Mouse (Mus musculus) testis, postnatal 10 days (tissue): ENCODE measurements around the gene Hspb3.
A peak's percentile ranks its signal among the peaks of the same experiment; 100 is the strongest.

ENCODE experiments used
- DNase-seq: peaks from one replicate; pipeline ENCODE4 v3.0.0; 2021; ENCODE audit warnings: low spot score

The Hspb3 gene

DNA sequence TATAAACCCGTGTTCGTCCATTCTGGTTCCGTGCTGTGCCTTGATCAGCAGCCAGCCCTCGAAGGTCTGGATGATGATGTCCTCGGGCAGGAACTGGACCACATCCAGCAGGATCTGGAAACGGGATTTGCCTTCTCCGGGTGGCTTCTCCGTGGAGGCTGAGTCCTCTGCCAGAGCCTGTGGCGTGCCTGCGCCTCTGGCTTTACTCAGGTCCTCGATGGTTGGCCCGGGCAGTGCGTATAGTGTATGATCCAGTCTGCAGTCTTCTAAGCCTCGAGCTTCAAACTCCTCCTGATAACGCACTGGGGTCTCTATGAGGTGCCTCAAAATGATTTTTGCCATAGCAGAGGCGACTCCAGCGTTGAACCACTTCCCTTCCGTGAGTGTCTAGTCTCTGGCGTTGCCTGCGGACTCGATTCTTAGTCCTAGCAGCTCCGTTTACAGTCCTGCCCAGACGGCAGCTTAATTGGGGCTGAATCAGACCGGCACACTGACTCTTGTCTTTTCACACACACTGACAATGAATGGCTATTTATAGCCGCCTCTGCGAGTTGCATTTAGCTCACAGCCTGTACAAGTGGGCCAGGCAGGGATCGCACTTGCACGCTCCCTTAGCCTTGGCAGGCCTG lies at the start of gene Hspb3:
Gene Hspb3 (minus strand): TSS at position 526 of the 629 bp plus-strand sequence.
- no peak for DNase-seq

DNA sequence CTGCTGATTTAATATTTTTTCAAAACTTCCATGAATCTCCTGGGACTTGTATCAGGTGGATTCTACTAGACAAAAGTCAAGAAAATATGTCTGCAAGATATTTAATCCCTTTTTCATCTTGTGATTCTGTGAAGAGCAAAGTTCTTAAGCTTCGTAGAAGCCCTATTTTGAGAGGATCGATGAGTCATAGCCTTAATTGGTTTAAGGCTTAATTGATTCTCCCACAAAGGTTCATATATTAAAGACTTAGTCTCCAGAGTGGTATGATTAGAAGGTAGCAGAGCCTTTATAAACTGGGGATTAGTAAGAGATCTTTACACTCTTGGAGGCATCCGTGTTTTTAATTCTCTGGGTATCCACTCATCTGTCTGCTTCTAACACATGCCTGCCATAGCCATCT lies 49.7 kb upstream of the Hspb3 start:
- DNase-seq: no peak

DNA sequence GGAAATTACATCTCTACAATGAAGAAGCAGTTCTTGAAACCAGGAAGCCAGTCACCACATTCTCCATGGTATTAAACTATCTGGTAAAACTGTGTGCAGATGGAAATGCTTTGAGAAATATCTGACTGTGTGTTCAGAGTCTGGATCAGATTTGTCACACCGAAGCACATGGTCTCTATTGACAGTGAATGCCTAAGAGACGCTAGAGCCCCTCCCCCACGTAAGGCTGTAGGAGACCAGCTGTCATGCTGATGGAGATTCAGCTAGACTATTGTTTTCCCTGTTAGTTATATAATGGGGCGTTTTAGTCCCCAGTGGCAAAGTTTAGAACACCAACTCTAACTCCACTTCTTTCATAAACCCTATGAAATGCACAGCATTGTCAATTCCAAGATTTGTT lies 42.7 kb upstream of the Hspb3 start:
- DNase-seq: no peak

DNA sequence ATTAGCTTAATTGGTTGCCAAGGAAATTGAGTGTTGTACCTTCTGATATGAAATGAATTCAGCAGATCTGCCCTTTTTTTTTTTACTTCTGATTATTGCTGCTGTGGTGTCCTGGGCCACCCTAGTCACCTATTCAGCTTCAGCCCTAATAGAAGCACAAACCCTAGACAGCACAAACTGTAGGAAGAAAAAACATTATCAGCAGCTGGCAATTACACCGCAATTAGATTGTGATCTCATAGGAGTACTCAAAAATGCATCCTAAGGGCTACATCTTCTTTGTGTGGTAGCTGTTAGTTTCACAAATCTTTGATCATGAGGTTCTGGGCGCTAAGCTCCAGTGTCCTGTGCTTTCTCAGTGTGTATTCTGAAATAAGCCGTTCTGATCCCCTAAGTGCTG lies 37.7 kb upstream of the Hspb3 start:
- DNase-seq: no peak

DNA sequence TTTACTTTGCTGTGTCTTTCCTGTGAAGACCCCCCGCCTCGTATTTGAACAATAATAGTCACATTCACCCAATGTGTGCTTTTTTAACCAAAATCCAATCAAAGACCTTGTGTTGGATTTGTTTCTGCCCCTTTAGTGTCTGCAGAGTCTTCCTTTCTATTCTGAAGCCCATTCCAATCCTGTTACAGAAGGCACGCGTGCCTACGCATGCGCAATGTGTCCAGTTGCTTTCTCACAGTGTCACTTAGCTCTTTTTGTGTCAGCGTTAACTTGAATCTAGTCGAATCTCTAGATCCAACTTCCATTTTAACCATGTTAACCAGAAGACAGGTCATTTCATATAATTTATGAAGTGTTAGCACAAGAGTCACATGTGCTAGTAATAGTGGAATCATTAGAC lies 36.5 kb upstream of the Hspb3 start:
- DNase-seq: no peak

DNA sequence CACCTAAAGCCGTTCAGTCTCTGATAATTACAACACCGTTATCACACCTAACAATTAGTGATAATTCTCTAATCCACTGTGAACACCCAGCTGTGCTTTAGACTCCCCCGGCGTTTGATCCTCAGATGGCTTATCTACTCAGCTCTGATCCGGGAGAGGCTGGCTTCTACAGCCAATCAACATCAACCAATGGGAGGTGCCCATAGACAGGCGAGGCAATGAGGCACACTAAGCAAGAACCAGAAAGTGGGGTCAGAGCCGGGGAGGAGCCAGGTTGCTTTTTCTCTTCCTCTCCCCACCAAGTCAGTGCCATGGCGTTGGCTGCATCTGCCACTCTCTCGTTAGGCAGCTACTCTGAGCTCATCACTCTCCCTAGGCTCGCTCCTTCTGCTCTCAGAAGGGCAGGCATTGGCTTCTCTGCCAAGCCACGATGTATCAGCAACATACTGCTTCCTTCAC lies 36.0 kb upstream of the Hspb3 start:
- DNase-seq: no peak

DNA sequence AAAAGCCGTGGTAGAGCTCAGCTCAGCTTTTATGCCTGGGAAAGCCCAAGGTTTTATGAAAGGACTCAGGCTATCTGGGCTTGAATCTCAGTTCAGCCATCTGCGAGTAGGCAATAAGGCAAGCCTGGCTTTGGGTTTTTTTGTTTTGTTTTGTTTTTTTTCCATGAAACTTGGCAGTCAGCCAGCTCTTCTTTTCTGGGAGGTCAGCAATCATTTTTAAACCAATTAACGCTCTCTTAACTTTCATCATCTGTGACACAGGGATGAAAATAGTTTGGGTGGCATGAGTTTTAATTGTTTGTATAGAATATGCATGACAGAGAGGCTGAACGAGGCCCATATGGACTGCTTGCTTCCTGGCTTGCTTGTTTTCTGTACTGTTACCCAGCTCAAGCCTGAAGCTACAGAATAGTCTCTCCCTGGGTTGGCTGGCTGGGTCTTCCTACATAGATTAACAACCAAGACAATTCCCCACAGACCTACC lies 33.4 kb upstream of the Hspb3 start:
- DNase-seq: no peak

DNA sequence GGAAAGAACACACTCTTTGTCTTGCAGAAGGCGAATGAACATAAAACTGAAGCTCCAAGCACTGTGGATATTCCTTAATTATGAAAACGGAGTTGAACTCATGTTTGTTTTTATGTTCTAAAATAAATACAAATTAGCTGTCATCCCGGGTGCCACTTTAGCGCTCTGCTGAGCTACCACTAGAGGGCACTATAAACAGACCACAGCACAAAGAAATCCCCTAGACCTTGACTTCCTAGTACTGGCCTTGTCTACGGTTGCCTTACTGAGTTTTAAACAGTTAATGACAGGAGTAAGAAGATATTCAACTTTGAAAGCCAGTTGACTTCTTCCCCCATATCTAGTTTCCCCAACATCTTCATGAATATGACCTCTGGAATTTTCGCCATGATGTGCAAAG lies 29.9 kb upstream of the Hspb3 start:
- no peak for DNase-seq

DNA sequence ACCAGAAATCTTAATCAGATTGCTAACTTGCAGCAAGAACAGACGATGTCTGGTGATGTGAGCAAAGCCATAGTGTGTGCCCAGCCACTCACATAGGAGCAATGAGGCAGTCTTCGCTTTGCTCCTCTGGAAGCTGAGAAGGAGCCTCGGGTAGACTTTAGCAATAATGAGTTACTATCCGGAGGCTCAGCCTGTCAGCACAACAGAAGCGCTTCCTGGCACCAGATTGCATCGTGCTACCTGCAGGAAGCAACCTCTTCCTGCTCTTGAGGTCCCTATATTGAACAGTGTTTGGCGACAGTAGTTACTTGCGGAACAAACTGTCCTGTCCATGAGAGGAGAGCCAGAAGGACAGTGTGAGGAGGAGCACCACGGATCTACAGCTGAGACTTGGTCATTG lies 28.2 kb upstream of the Hspb3 start:
- no peak for DNase-seq

DNA sequence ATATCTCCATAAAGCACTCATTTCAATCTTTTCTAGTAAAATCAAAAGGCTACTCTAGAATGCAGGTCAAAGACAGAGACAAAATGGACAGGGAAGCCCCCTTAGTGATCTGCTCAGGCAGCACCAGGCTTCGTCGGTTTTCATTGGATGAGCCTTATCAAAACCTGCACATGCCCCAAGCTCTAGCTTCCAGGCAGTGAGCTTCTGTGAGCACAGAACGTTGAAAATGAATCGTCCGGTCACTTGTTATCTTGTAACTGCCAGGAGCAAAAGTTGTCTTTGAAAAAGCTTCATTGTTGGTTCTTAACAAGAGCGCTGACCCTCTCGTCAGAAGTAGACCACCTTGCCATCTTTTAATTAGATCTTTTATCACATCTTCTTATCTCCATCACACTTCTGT lies 26.4 kb upstream of the Hspb3 start:
- no peak for DNase-seq

DNA sequence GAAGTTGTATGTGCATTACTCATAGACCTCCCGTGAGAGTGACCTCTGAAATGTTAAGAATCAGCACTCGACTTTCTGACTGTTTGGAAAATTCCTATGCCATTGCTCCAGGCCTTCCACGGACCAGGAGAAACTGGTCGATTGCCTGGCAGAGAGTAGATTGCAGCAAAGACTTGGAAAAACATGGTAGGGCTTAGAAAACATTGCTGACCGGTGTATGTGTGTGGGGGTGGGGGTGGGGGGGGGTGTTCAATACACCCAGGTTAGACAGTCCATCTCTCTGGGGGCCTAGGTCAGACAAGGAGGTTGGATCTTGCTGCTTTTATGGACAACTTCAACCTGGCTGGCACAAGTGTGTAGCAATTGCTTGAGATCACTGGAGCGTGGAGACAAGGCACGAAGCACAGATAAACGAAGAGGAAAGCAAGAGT lies 23.2 kb upstream of the Hspb3 start:
- DNase-seq: no peak

DNA sequence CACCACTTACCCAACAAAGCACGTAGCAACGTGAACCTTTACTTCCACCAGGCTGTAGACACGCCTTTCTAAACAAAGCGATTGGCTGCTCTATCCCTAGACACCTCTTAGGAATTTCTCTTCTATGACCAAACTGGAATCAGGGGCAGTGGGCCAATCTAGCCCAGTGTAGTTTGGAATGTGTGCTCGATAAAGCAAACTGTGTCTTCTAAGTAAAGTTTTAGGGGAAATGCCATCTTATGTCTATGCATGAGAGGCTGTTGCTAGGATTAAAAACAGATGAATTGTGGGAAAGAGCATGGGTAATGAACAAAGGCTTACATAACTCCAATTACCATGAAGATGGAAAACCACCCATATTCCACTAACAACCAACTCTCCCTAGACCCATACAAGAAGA lies 19.3 kb upstream of the Hspb3 start:
- DNase-seq: no peak

DNA sequence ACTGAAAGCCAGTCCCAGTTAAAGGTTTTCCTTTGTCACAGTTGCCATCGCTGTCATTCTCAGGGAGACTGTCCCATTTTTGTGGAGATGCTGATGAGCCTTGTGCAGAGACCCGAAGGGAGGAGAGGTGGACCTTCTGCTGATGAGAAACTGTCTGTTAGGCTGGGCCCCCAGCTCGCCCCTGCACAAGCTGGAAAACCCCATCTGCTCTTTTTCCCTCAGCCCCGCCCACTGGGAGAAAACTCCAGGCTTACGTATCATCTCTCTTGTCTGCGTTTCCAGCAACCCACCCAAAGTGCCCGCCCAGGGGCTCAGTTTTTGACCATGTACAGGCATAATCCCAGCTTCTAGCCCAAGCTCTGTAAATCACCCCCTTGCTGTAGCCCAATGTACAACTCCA lies 17.2 kb upstream of the Hspb3 start:
- DNase-seq: no peak

DNA sequence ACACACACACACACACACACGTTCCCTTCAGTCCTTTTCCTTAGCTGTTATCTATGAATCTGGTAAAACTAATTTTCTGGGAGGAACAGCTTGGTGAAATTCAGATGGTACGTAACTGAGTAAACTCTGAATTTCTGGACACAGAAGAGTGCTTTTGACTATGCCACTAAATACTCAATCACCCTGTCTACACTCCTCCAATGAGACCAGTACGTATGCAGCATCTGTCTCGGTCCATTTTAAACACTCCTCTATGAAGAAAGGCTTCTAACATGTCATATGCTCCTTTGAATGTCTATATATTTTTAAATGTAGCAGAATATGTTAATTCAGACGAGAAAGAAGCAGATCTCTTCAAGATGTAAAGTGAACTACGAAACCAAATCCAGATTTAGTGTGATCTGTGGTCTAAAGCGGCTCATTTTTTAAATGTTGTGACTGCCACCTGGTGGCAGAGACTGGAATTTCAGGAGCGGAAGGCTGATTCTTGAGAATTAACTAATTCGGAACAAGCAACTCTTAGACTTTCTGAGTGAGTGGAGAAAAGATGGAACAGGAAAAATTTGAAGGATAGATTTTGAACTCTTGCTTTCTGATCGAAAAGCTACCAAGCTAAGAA lies 6.1 kb upstream of the Hspb3 start:
- DNase-seq: peak; percentile 81

DNA sequence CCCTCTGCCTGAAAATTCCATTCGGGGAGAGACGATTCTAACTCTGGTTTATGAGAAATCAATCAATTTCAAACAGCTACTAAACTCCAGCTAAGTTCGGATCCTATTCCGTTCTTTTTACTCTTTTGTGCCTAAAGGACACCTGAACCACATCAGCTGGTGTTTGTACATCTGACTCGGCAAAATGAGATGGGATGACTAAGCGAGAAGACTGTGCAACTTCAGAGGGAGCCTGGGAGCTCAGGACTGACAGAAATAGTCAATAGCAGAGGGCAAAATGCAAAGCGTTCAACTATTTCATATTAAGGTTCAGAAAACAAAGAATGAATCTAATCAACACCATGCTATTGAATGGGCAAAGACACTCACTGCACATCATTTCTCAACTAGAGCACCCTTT lies 407 bp upstream of the Hspb3 start:
- DNase-seq: no peak

DNA sequence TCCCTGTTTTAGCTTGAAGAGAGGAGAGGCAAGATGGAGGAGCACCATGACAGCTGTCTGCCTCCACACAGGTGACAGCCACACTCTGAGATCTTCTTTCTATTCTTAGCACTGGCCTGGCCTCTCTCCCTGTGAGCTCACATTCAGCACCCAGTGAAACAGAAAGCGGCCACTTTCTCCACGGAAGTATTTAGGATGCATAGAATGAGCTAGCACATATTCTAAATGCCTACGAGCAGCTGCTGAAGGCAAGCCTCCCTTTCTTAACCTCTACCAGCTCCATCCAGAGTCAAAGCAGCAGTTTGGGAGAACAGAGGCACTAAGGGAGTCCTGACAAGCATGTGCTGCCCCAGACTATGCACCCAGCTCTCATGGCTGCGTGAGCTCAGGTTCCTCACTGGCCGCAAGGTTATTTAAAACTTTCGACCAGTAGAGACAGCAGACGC lies 1.6 kb downstream of the Hspb3 start:
- no peak for DNase-seq

DNA sequence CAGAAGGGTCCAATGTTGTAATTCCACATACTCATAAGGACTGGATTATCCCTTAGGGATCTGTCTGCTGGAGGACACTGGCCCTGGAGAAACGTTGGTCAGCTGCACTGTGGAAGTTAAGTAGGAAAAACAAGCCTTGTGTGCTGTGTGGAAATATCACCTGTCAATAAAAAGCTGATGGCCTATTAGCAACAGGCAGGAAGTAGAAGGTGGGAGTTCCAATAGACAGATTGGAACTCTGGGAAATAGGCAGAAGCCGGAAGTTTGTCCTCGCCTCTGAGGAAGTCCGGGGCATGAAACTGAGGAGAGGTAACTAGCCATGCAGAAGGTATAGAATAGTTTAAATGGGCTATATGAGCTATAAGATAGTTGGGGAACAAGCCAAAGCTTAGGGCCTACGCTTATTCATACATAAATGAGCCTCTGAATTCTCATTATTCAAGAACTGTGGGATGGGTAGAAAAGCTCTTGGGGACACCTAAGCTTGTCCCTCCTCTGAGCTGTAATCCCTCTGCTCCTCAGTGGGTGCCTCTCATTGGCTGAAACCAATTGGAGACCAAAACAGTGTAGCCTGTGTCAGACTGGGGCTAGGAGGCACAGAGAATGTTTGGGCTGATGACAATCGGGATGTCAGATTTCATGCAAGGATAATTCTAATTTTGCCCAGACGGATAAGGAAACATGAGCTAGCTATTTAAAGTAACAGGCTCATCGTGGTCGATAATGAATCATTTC lies 2.7 kb downstream of the Hspb3 start:
- no peak for DNase-seq

DNA sequence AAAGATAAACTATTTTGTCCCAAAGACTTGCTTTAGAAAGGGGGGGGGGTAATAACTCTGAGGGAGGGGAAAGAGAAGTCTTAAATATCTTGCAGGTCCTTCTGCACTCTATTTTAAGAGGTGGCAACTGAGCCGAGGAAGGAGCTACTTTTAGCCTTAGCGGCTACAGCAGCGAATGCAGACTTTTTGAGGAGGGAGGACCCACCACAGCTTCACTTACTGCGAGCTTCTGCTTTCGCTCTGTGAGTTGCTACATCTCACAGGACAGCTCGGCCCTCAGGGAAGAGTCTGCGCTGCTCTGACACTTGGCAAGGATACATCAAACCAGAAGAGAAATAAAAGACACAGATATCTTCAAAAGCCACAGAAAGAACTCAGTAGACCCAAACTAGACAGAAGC lies 6.3 kb downstream of the Hspb3 start:
- DNase-seq: no peak

DNA sequence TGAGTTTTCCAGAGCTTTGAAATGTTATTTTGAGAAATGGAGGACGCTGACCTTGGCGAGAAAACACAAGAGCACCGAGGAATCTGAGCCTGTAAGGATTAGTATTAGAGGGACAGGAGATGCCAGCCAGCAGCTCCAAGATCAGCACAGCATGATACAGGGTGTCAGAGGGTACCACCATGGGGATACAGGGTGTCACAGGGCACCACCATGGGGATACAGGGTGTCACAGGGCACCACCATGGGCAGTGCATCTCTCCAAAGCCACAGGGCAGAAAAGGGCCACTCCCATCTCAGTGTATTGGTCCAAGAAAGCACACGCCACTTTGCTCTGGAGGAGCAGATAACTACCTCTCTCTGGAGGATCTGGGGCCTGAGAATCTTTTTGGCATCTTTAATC lies 6.8 kb downstream of the Hspb3 start:
- no peak for DNase-seq

DNA sequence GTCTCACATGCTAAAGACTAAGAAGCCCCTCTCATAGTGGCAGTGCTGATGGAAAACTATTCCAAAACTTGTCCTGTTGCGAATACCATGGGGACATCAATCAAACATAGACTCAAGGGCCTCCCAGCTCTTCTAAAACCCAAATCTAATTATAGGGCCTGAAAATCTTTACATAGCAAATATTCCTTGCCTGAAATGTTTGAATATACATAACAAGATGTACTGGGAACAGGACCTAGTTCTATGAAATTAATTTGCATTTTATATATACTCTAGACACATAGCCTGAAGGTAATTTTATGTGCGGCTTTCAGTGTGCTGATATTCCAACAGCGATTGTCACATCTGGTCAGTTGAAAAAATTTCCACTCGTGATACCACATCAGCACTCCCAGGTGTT lies 8.0 kb downstream of the Hspb3 start:
- DNase-seq: no peak

DNA sequence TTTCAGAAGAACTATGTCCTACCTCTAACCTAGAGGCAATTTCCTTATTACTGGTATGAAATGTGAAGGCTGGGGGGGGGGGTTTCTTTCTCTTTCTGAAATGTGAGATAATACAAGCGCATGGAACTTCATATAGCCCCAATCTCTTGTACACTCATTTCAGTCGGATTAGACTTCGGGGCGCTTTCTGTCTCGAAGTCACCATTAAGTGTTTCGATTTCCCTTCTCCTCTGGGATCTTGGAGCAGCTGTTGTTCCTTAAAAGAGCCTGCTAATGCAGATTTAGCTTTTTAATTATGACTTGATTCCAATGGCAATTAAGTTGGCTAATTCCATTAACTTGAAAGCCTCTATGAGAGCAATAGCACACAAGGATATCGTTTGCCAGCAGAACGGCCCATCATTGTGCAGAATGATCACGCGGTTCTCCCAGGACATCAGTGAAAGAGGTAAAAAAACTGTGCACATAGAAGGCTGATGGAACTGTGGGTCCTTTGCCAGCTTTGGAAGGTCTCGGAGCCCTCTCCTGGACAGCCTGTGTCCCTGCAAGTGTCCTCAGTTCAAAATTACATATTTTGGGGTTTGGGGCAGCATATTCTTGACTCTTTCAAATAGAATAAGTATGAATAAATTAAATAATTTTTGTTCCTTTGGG lies 22.4 kb downstream of the Hspb3 start:
- DNase-seq: no peak

DNA sequence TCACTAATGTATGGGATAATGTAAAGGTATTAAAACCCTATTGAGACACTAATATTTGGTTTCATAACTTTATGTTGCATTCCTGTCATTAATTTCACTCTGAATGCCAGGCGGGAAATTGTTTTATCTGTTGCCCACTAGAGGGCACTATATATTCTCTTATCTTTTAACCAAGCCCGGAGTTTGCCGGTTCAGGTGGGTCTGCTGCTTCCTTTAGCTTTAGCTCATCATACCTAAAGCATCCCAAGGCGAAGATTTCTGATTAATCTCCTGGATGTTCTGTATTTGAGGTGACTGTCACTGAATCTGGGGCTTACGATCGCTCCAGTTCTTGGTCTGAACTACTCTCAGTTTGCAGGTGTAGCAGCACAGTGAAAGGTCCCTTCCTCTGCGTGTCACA lies 24.6 kb downstream of the Hspb3 start:
- no peak for DNase-seq

DNA sequence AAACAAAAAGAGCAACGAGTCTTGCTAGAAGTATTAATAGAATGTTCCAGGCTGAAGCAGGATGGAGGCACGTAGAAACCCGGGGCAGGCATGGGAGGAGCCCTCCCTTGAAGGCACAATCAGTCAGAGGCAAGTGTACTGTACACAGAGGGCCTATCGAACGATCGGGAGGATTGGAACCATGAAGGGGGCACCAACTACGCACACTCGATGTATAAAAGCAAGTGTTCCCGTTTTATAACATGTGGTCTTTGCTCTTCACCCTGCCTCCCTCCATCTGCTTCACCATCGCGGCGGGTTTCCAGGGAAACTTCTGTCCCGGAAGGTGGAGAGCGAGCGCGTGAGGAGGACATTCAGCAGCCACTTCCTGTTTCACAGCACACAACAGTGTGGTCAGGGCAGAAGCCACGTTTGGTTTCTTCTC lies 27.7 kb downstream of the Hspb3 start:
- DNase-seq: no peak
